Mouse (Mus musculus) T-helper 17 cell (primary cell): ENCODE data around the gene Vdac2.

Experiments
- in situ Hi-C, 2 experiments: fragments of 300-600 bp; cut with MboI, MseI; formaldehyde crosslinking; loops; 1 replicate in 1 of 2; 2 replicates in 1 of 2; pipeline ENCODE4 v1.15.1; 2025; ENCODE audit warnings: high pct_unique_total_duplicates in 2 of 2

Vdac2 gene

DNA sequence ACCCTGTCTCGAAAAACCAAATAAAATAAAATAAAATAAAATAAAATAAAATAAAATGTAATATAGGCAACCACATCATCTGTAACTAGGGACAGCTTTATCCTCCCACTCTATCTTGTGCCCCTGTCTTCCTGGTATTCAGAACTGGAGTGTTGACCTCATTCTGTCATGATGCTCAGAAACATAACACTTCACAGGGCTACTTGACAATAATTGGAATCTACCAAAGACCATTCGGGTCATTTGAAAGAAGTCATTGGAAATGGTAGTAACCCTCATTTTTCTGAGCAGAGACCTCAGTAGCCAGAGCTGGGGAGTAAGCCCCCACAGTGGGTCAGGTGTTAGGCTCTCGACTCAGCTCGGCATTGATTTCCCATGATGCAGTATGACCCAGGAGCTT lies 10.4 kb upstream of the Vdac2 start:
- in situ Hi-C loops, result loop anchor here (5.0 kb wide), 1 partner anchor 38 kb away; no protein-coding TSS in a partner anchor

DNA sequence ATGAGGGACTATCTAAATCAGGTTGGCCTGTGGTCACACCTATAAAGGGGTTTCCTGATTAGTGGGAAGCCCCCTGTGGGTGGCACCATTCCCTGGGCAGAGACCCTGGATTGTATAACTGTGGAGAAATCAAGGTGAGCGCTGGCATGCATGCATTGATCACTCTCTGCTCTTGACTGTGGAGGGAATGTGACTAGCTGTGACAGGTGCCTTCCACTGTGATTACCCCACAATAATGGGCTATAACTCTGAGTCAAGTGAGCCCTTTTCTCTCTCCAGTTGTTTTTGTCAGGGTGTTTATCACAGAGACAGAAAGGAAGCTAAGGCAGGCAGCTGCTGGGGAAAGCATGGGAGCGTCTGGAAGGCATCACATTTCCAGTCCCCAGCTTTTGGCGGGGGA lies 8.8 kb upstream of the Vdac2 start:
- in situ Hi-C loops, result loop anchor here (5.0 kb wide), 1 partner anchor 36 kb away; no protein-coding TSS in a partner anchor

DNA sequence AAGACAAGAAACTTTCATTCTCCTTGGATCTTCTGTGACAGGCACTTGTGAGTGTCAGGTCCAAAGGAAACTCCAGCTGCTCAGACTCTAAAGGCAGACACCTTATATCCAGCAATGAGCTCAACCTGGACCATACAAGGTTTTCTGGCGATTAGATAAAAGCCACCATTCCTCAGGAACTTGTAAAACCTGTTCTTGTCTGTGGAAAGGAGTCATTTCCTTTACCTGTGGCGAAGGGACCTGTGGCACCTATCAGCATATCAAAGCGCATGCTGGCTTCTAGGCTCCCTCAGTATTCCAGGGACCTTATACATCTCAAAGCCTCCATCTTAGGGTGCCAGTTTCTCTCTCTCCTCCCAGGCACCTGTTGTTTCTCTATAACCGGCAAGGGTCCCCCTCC lies 7.6 kb upstream of the Vdac2 start:
- in situ Hi-C loops, result loop anchor here (5.0 kb wide), 1 partner anchor 35 kb away; no protein-coding TSS in a partner anchor

DNA sequence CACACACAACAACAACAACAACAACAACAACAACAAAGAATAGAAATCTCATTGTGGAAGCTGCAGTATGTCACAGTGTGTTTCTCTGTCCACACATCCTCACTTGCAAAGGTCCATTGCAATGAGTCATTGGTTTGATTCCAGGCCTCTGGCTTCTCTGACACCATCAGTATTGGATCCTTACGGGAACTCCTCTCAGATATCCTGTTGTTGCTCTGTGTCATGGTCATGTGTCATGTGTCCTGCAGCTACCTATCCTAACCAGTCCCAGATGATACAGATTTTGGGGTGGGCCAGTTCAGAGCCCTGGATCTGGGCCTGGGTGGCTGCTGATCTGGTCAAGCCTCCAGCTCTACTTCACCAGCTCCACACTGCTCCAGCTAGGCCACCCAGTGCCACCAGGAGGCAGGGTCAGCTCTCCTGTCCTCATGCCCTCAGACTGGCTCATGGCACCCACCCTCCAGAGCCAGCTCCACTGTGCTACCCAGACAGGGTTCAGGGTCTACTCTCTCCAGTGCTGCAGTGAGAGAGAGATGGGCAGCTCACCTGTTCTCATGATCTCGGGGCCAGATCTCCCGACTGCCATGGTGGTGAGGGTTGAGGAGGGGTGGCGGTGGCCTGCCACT lies 4.0 kb upstream of the Vdac2 start:
- in situ Hi-C loops, result no loop called here

DNA sequence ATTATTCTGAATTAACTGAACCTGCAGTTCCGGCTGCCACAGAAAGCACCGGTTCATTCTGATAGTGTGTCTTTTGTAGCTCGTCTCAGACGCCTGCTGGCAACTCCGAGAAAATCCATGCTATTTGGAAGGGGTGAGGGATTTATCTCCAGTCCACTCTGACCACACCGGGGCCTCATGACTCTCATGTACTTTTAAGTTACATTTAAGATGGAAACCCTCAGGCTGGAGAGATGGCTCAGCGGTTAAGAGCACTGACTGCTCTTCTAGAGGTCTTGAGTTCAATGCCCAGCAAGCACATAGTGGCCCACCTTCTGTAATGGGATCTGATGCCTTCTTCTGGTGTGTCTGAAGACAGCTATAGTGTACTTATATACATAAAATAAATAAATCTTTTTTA lies 2.7 kb upstream of the Vdac2 start:
- in situ Hi-C loops, result no loop called here

DNA sequence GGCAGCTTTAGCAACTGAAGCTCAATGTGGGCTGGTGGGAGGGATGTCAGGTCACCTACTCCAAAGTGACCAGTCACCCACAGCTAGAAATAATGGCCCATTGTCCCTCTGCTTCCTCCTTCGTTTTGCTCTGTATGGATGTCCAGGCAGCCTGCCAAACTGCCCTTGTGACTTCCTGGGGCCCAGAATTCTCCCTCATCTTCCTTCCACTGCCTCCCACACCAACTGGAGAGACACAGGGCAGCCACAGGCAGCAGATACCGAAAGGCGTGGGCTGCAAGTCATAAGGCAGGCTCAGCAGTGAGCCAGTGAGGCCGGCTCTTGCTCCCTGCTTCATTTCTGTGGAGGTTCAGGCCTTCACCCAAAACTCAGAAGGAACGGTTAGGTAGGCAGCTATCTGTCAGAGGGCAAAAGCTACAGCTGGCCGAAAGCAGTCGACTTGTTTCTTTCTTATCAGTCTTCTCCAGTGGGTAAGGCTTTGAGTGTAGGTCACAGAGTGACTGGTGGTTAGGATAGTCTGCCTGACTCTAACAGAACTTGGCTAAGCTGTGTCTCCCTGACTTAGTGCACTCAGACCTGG lies 2.2 kb upstream of the Vdac2 start:
- in situ Hi-C loops, result no loop called here

DNA sequence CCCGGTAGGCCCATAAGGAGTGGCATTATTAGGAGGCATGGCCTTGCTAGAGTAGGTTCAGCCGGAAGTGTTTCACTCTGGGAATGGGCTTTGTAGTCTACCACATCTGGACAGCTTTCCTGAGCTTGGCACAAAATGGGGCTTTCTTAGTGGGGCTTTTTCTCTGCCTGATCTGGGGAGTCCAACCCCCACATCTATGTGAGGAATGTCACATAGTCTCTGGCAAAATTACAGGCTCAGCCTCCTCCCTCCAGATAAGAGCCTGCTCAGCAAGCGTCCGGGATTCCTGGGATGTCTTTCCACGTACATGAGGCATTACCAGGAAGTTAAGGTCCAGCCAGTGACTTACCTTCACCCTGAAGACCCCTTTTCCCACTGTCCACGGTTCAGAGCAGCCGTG lies 1.1 kb upstream of the Vdac2 start:
- in situ Hi-C loops, result no loop called here

DNA sequence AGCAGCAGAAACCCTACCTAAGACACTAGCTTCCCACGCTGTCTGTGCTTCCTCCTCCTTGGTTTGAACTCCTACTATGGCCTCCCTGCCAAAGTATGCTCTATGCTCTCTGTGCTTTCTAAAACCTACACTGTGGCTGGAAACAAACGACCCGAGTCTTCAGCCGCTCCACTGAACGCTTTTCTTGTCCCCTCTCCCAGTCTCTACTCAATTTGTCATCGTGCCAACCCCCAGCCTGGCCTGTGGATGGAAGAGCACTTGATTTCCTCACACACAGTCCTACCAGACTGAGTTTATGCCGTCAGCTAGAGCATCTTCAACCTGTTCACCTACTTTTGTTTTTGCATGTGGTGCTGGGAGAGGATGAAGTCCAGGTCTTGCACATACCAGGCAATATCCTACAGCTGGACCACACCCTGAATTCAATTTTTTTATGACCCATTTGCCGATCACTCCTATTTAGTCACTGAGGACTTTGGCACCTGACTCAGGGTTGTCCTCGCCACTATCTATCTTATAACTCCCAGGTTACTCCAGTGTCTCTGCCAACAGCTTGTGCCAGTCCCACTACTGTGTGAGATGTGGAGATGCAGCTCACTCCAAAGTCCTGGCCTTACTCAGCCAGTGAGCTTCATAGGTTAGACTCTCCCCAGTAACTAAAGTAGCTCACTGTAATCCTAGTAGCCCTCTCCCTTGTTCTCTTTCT lies 901 bp downstream of the Vdac2 start:
- in situ Hi-C loops, result loop anchor here in 1 of 2 experiments (25.0 kb wide), 2 partner anchors 1439 to 1864 kb away; partner anchors contain the start of genes Dnajc9 and Mrps16

DNA sequence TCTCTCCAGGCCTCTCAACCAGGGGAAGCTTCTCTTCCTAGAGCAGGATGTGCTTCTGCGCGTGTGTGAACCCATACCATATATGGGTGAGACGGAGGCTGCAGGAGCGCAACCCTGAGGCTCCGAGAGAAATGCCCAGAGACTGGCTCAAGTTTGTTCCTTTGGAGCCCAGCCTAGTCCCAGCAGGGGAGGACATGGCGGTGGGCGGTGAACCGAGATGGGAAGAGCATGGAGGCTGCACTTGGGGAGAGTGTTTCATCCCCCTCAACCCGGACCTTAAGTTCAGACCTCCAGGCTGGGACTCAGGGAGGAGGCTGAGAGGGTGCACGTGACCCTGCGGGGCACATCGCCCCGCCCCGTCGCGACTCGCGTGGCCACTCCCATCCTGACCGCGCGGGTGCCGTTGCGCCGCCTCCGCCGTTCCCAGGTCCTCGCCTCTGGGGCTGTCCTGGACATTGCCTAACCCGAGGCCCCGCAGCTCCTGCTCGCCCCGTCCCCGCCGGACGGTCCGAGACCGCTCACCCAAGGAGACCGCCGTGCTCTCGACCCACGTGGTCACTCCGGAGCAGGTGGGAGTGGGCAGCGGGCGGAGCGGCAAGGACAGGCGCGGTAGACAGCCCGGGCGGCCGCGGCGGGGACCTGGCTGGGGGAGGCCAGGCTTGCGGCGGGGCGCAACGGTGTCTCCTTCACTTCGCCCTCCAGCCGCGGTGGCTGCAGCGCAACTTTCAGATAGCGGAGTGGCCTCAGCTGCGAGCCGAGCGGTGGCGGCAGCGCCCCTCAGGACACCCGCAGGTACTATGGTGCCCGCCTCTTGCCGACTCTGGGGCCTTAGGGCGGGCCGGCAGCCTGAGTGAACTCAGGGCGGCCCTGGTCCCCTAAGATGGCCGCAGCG lies 6.1 kb downstream of the Vdac2 start:
- in situ Hi-C loops, result loop anchor here in 1 of 2 experiments (25.0 kb wide), 2 partner anchors 1444 to 1869 kb away; partner anchors contain the start of genes Dnajc9 and Mrps16

DNA sequence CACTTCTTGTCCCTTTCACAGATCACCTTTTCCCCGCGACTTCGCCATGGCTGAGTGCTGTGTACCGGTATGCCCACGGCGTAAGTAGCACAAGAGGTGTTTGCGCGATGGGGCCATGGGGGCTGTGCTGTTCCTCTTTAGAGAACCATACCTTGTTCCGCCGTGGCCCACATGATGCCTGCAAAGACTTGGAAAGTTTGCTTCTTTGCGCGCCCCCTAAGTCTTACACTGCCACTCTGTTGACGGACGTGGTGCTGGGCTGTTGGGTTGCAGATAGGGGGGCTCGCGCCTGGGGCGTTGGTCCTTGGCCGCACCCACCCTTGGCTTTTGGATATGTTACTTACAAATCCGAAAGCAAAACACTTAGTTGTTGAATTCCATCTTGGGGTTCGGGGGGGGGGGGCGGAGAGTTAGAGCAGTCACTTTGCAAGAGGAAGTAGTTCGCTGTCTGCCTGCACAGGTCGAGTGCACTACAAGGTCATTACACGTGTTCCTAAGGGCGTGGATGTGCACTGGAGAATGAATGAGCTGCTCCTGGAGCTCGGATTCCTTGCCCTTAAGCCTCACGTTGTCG lies 6.9 kb downstream of the Vdac2 start:
- in situ Hi-C loops, result loop anchor here in 1 of 2 experiments (25.0 kb wide), 2 partner anchors 1445 to 1870 kb away; partner anchors contain the start of genes Dnajc9 and Mrps16

DNA sequence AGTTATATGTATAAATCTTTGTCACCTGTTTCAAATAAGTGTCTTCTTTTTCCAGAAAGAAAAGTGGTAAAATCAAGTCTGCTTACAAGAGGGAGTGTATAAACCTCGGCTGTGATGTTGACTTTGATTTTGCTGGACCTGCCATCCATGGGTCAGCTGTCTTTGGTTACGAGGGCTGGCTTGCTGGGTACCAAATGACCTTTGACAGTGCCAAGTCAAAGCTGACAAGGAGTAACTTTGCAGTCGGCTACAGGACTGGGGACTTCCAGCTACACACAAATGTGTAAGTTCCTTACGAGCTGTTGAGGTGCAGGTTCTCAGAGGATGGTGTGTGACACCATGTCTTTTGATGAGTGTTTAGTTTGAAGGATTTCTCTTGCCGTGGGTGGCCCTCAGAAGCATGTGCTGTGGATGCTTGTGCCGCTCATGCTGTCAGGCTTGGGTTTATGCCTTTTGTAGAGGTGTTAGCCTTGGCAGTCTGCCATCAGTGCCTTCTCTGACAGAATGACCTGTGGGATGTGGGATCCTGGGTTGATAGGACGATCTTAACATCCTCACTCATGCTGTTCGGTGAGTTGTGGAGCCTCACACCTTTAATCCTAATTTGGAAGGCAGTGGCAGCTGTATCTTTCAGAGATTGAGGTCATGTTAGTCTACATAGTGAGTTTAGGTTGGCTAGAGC lies 13.4 kb downstream of the Vdac2 start:
- in situ Hi-C loops, result loop anchor here in 1 of 2 experiments (25.0 kb wide), 2 partner anchors 1451 to 1876 kb away; partner anchors contain the start of genes Dnajc9 and Mrps16

DNA sequence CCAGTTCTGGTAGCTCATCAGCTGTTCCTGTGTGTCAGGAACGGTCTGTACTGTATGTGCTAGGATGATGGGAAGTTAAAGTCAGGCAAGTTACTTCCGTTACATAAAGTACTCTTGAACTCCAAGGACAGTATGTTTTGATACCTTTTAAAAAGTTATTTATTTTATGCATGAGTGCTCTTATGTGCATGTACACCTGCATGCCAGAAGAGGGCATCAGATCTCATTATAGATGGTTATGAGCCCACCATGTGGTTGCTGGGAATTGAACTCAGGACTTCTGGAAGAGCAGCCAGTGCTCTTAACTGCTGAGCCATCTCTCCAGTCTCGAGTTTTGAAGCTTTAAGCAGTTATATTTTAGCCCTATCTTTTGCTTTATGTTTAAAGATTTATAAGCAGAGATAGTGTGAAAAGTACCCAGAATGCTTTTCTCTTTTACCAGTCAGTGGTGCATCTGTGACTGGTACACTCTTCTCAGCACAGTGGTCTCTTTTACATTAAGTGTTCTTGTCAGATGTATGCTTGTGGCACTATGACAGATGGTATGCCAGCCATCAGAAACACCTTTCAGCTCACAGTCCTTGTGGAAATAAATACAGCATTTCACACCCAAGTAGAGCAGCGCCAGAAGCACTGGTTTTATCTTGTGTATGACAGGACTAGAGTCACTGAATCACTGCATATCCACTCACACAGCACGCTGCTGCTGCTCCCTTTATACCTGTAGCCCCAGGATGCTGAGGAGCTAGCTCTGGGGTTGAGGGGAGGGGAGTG lies 17.0 kb downstream of the Vdac2 start:
- in situ Hi-C loops, result loop anchor here in 1 of 2 experiments (25.0 kb wide), 2 partner anchors 1455 to 1880 kb away; partner anchors contain the start of genes Dnajc9 and Mrps16

DNA sequence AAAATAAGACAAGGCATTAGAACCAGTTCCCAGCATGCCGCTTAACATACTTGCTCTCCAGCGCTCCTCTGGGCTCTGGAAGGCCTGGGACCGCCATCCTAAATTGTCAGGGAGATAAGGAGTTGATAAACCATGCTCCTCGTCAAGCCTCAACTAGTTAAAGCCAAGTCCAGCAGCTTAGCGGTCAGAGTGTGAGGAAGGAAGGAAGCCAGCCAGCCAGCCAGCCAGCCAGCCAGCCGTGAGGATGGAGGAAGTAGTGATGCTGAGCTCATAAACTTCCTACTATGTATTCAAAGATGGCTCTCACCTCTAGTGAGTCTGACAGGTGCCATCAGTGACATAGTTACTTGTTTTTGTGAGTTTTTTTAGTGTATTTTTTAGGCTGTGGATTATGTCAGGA lies 18.2 kb downstream of the Vdac2 start:
- in situ Hi-C loops, result loop anchor here in 1 of 2 experiments (25.0 kb wide), 2 partner anchors 1456 to 1881 kb away; partner anchors contain the start of genes Dnajc9 and Mrps16

DNA sequence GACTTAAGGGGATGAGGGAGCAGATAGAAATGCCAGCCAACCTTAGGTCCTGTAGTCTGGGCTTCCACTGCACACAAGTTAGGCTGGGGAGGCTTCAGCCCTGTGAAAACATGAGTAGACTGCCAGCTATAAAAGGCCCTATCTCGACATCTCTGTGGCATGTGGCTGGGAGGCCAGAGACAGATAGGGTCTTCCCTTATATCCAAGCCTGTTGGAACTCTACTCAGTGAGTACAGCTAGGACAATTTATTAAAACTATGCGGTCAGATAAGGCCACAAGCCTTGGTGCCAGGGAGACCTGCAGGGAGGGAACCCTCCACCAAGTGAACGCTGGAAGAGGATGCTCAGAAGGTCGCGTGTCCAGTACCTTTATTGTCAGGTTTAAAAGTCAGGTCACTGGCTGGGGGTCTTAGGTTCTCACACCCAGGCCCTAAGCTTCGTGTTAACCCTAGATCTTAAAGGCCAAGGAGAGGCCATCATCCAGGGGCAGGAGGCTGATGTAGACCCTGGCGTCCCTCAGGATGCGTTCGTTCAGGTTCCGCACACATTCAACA lies 21.9 kb downstream of the Vdac2 start:
- in situ Hi-C loops, result loop anchor here in 1 of 2 experiments (25.0 kb wide), 2 partner anchors 1460 to 1885 kb away; partner anchors contain the start of genes Dnajc9 and Mrps16

DNA sequence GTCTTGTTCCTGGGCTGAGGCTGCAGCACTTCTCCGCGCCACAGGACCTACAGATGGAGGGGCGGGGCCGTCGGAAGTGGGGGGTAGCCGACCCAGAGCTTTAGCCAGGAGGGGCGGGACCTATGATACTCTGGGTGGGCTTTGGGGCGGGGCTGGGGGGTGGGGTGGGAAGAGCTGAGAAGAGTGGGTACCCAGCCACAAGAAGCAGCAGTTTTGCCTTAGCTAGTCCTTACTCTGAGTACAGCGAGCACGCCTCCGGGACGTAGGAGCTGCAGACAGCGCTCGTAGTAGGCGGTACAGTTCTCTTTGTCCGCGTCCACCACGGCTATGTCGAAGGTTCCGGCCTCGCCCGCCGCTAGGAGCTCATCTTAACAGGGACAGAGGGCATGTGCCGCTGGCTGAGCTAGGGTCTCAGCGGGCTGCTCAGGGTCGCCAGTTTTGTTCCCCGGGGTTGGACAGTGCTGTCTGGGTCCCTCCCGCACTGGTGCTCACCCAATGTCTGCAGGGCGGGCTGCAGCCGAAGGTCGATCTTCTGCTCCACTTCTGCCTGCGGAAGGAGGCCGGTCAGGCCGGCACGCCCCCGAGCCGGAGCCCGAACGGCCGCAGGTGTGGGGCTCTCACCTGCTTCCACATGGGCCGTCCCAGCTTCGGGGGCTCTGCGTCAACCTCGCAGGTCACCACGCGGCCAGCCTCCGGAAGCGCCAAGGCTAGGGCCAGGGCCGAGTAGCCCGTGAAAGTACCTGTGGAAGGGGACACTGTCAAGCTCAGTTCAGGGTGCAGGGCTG lies 22.5 kb downstream of the Vdac2 start:
- in situ Hi-C loops, result loop anchor here in 1 of 2 experiments (25.0 kb wide), 2 partner anchors 1460 to 1885 kb away; partner anchors contain the start of genes Dnajc9 and Mrps16

DNA sequence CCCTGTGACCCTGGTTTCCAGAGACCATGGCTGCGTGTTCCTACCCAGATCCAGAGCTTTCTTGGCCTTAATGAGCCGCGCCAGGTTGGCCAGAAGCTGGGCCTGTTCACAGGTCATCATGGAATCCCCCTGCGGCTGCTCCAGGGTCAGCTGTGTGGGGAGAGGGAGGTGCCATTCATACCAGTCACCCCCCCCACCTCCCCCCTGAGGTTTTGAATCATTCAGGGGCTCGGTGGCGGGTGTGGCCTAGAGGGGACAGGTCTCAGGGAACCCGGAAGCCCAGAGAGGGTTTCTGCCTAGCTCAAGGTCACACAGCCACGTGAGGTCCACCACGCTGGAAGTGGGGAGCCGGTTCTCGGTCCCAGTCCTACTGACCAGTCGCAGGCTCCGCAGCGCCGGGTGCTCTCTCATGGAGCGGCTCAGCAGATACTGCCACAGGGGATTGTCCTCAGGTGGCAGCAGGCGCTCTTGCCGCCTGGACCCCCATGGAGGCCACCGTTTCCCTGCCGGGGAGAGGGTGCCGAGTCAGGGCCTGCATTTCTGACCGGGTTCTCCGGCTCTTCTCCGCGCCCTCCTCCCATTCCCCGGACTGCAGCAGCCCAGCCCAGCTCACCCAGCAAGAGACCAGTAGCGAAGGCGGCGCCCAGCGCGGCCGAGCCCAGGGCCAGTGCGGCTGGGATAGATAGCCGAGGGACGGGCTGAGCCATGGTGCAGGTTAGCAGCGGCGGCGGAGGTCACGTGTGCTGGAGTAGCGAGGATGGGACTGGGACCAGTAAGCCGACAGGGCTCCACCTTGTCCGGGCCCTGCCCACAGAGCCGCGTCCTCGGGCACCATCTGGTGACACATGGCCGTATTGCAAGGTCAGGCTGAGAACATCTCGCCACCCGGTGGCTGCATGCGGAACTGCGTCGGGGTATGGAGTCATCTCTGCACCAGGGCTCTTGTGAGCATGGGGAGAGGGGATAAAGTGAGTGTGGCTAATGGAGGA lies 23.4 kb downstream of the Vdac2 start, which contains the start of gene Comtd1:
TSS of gene Comtd1 (minus strand) at position 812 of the 989 bp plus-strand sequence.
- in situ Hi-C loops, result loop anchor here in 1 of 2 experiments (25.0 kb wide), 2 partner anchors 1461 to 1886 kb away; partner anchors contain the start of genes Dnajc9 and Mrps16
